Mouse (Mus musculus) kidney, embryonic 15.5 days (tissue): Measurements from ENCODE around the gene Pcgf2. TPM values are rescaled to one million over a fixed set of nuclear protein-coding genes. Genes with fewer than 3 reads are reported as not detected.

Experiments used
- ATAC-seq: fragments of 200-750 bp; cut with Nextera tagmentation; replicated peaks from 2 replicates; pipeline ENCODE4 v1.8.0; 2017; ENCODE audit warnings: moderate TSS enrichment; ENCODE audit not compliant: low FRiP score
- H3K27ac ChIP-seq: fragments of 300-500 bp; sonication (generic); 2 replicates; pipeline ENCODE4 v1.5.1; 2015; ENCODE audit warnings: mild to moderate bottlenecking, inconsistent platforms
- H3K27me3 ChIP-seq: fragments of 300-500 bp; sonication (generic); 2 replicates; pipeline ENCODE4 v1.6.1; 2015; ENCODE audit warnings: inconsistent platforms
- H3K36me3 ChIP-seq: fragments of 300-500 bp; sonication (generic); 2 replicates; pipeline ENCODE4 v1.6.1; 2015; ENCODE audit warnings: inconsistent platforms
- H3K4me1 ChIP-seq: fragments of 300-500 bp; sonication (generic); 2 replicates; pipeline ENCODE4 v1.6.1; 2015; ENCODE audit warnings: inconsistent platforms
- H3K4me2 ChIP-seq: fragments of 300-500 bp; sonication (generic); 2 replicates; pipeline ENCODE4 v1.6.1; 2015; ENCODE audit warnings: moderate library complexity, mild to moderate bottlenecking, inconsistent platforms
- H3K4me3 ChIP-seq: fragments of 300-500 bp; sonication (generic); replicated peaks from 2 replicates; pipeline ENCODE4 v1.5.1; 2015; ENCODE audit warnings: mild to moderate bottlenecking, inconsistent platforms
- H3K9ac ChIP-seq: fragments of 300-500 bp; sonication (generic); 2 replicates; pipeline ENCODE4 v1.6.1; 2015; ENCODE audit warnings: mild to moderate bottlenecking, inconsistent platforms
- H3K9me3 ChIP-seq: fragments of 300-500 bp; sonication (generic); replicated peaks from 2 replicates; pipeline ENCODE4 v1.6.1; 2016; ENCODE audit warnings: inconsistent platforms
- WGBS: fragments of 180-500 bp; shearing (Covaris S2); methylation state at CpG from one replicate; pipeline ENCODE4 v1.1.7; 2015; ENCODE audit warnings: mixed read lengths; 5-methylcytosine and 5-hydroxymethylcytosine counted together
- polyA plus RNA-seq: library from polyadenylated mRNA; unstranded; fragments of >200 nt; fragmentation: Nextera tagmentation; extraction: Ambion mirVana; gene quantifications from 2 replicates; pipeline ENCODE4 v1.2.1, GENCODE M21; 2015

Pcgf2 gene
- polyA plus RNA-seq, 1 experiment from 2014 or later: 16.6 TPM

DNA sequence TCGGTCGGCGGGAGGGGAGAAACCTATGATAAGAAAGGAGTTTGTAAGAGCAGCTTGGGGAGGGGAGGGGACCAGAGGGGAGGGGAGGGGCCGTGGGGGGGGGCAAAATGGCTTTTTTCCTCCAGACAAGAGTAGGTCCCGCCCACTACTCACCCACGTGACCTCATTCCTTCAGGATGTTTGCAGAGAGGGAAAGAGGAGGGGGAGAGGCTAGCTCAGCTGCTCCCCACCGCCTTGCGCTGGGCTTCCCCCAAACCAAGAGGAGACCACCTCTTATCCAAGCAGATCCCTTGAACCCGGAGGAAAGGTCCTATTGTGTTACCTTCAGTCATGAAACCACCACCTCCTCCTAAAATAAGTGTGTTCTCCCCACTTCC, 683 bp downstream of the Pcgf2 start:
- 0 out of 2 replicates have a peak, but pooled peaks cover 10% of the 10 kb centered on the region for H3K36me3 ChIP-seq
- ATAC-seq: peak; percentile 21
- no peaks in the 10 kb centered on the region for H3K27me3 ChIP-seq
- H3K4me1 ChIP-seq: peaks cover 66% of the 10 kb centered on the region
- peak overlapping the region; percentile 95 for H3K4me3 ChIP-seq
- H3K4me2 ChIP-seq: peak overlapping the region; percentile 80
- peak overlapping the region; percentile 94 for H3K9ac ChIP-seq
- WGBS: 0% methylated on average over 3 of the region's 9 CpGs
- peak overlapping the region; percentile 98 for H3K27ac ChIP-seq
- H3K9me3 ChIP-seq: no peaks in the 10 kb centered on the region

GRCm38 (mm10) chr11:97698741-97699611, 1.3 kb downstream of the Pcgf2 start:
- H3K9me3 ChIP-seq: no peaks in the 10 kb centered on the region
- peak; percentile 7; the same call in 1 of the 2 replicates for ATAC-seq
- peak overlapping the region; percentile 95 for H3K4me3 ChIP-seq
- peak overlapping the region; percentile 80 for H3K4me2 ChIP-seq
- H3K9ac ChIP-seq: peak overlapping the region; percentile 94
- under 1% methylated on average over 55 of the region's 63 CpGs for WGBS
- peak overlapping the region; percentile 98 for H3K27ac ChIP-seq
- H3K36me3 ChIP-seq: peaks cover 9% of the 10 kb centered on the region; the same call in 1 of the 2 replicates
- peaks cover 66% of the 10 kb centered on the region for H3K4me1 ChIP-seq
- no peaks in the 10 kb centered on the region for H3K27me3 ChIP-seq

DNA sequence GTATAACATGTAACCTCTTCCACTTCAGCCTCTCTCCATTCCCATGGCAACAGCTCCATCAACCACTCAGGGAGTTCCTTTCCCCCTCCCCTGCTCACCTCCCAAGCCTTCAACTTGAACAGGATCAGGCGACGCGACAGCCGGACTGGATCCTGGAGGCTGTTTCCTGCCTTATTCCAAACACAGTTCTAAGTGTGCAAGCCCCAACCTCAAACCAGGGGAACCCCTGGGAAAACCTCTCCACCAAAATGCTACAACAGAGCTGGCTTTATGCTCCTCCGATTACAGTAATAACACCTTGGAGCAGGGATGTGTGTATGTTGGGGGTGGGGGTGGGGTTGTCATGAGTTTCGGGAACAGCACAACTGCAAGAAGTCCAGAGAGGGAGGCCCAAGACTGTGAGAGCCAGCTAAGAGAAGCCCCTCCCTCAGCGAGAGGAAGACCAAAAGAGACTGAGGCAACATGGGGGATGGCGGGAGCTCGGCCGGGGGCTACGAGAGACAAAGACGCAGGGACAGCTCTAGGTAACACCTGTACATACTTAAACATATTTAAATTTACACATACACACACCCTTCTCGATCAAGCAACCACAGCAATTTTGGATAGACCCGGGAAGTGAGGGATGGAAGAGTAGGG, 2.3 kb downstream of the Pcgf2 start:
- under 1% methylated on average over 14 of the region's 14 CpGs for WGBS
- no peak for ATAC-seq
- peaks cover 71% of the 10 kb centered on the region for H3K4me1 ChIP-seq

GRCm38 (mm10) chr11:97697199-97697890, 3.0 kb downstream of the Pcgf2 start:
- H3K4me3 ChIP-seq: peak overlapping the region; percentile 95
- peaks cover 71% of the 10 kb centered on the region for H3K4me1 ChIP-seq
- no peaks in the 10 kb centered on the region for H3K27me3 ChIP-seq
- no peaks in the 10 kb centered on the region for H3K9me3 ChIP-seq
- peak overlapping the region; percentile 94 for H3K9ac ChIP-seq
- WGBS: 40% methylated on average over 11 of the region's 11 CpGs
- peak overlapping the region; percentile 80 for H3K4me2 ChIP-seq
- H3K36me3 ChIP-seq: peaks cover 21% of the 10 kb centered on the region
- no peak for ATAC-seq
- H3K27ac ChIP-seq: peak overlapping the region; percentile 98

More for the DNA sequence above, 2.3 kb downstream of the Pcgf2 start:
- Histone ChIP-seq H3K4me3 (peak overlapping the region; percentile 95), H3K9me3 (no peaks in the 10 kb centered on the region), H3K36me3 (peaks cover 15% of the 10 kb centered on the region), H3K9ac (peak overlapping the region; percentile 94), H3K4me2 (peak overlapping the region; percentile 80), H3K27ac (peak overlapping the region; percentile 98), H3K27me3 (no peaks in the 10 kb centered on the region)

GRCm38 (mm10) chr11:97696669-97697068, 3.6 kb downstream of the Pcgf2 start:
- Histone ChIP-seq H3K27me3 (no peaks in the 10 kb centered on the region), H3K4me2 (0 out of 2 replicates have a peak overlapping the region, but pooled peaks have one; percentile 80), H3K4me3 (no peak overlapping the region), H3K9me3 (no peaks in the 10 kb centered on the region), H3K36me3 (peaks cover 28% of the 10 kb centered on the region), H3K4me1 (peaks cover 65% of the 10 kb centered on the region), H3K9ac (no peak overlapping the region), H3K27ac (no peak overlapping the region)
- WGBS: 63% methylated on average over 8 of the region's 8 CpGs
- ATAC-seq: no peak

GRCm38 (mm10) chr11:97695712-97696401, 4.4 kb downstream of the Pcgf2 start:
- Histone ChIP-seq H3K36me3 (peaks cover 36% of the 10 kb centered on the region), H3K4me2 (peak overlapping the region; percentile 31), H3K27me3 (no peaks in the 10 kb centered on the region), H3K4me3 (no peak overlapping the region), H3K4me1 (peaks cover 57% of the 10 kb centered on the region), H3K9ac (no peak overlapping the region), H3K27ac (peak overlapping the region; percentile 34; the same call in 1 of the 2 replicates), H3K9me3 (no peaks in the 10 kb centered on the region)
- WGBS: 42% methylated on average over 9 of the region's 9 CpGs
- ATAC-seq: no peak

DNA sequence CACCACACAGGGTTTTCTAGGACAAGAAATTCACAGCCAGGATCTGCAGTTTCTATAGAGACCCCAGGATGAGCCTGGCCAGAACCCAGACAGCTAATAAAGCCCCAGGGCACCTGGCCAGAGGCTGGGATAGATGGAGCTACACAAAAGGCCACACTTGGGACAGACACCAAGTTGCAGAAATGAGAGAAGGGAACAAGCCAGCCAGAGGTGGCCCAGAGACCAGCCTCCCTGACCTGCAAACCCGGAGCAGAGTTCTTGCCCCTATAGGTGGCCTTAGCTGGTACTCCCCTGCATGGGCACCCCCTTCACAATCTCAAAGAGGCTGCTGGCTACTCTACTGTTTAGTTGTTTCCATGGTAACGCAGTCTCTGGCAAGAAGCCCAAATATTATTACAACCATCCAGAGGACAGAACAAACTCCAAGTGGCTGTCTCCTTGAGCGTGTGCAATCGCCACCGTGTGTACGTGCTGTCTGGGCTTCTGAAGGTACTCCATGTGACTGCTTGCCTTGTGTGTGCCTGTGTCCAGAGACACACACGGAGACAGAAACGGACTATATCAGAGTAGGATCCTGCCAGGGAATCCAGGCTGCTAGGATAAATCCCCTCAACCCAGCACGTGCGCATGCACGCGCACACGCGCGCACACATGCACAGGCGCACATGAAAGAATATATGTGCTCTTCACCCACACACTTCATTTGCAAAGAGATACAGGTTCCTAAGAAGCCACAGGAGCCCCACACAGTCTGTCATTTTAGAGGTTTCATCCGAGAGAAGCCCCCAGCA, 5.2 kb downstream of the Pcgf2 start:
- peak overlapping the region; percentile 34; the same call in 1 of the 2 replicates for H3K27ac ChIP-seq
- H3K4me3 ChIP-seq: no peak overlapping the region; the same call in 1 of the 2 replicates
- no peak for ATAC-seq
- H3K4me2 ChIP-seq: peak overlapping the region; percentile 31
- no peak overlapping the region for H3K9ac ChIP-seq
- H3K36me3 ChIP-seq: peaks cover 44% of the 10 kb centered on the region
- WGBS: 64% methylated on average over 17 of the region's 17 CpGs
- peaks cover 55% of the 10 kb centered on the region for H3K4me1 ChIP-seq
- H3K9me3 ChIP-seq: no peaks in the 10 kb centered on the region
- no peaks in the 10 kb centered on the region for H3K27me3 ChIP-seq

DNA sequence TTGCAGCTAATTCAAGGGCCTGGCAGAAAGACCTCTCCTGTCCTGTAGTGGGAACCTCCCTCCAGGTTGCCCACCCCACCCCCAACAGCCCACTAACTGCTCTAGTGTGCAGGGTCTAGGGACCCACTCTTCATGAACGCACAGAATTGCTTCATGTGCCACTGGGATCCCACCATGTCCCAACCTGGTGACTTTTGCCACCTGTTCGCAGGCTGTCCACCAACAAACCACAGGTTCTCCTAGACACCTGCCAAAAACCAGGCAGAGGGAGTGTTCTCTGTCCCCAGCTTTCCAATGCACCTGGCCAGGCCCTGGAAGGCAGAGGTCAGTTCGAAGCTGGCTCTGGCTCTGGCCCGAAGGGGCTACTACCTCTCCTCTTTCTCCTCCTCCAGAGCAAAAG, 5.9 kb downstream of the Pcgf2 start:
- no peak overlapping the region for H3K4me2 ChIP-seq
- H3K36me3 ChIP-seq: peaks cover 50% of the 10 kb centered on the region
- H3K4me3 ChIP-seq: no peak overlapping the region
- H3K4me1 ChIP-seq: peaks cover 58% of the 10 kb centered on the region
- no peaks in the 10 kb centered on the region for H3K27me3 ChIP-seq
- no peak for ATAC-seq
- no peak overlapping the region for H3K9ac ChIP-seq
- 85% methylated on average over 4 of the region's 4 CpGs for WGBS
- H3K9me3 ChIP-seq: no peaks in the 10 kb centered on the region
- H3K27ac ChIP-seq: 0 out of 2 replicates have a peak overlapping the region, but pooled peaks have one; percentile 14

DNA sequence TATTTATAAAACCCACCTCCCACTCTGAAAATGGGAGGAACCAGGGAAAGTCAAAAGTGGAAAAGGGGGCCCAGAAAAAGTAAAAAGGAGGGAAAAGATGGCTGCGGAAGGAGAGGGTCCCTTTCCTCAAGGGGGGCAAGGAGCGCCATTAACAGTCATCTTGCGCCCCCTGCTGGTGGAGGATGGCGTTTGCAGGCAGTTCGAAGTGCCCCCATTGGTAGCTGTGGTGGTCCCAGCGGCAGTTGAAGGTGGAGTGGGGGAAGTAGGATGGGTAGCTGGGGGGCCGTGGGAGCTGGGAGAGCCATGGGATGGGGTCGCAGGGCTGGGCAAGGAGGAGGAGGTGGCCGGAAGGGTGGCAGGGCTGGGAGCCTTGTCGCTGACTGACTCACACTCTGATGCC, 10.4 kb downstream of the Pcgf2 start:
- 34% methylated on average over 10 of the region's 10 CpGs for WGBS
- Histone ChIP-seq H3K4me3 (no peak overlapping the region), H3K36me3 (peaks cover 62% of the 10 kb centered on the region), H3K9ac (no peak overlapping the region), H3K27ac (no peak overlapping the region), H3K4me2 (no peak overlapping the region), H3K9me3 (no peaks in the 10 kb centered on the region), H3K27me3 (no peaks in the 10 kb centered on the region), H3K4me1 (peaks cover 47% of the 10 kb centered on the region)
- ATAC-seq: no peak

GRCm38 (mm10) chr11:97687061-97687460, 13.2 kb downstream of the Pcgf2 start:
- Histone ChIP-seq H3K4me3 (0 out of 2 replicates have a peak overlapping the region, but pooled peaks have one; percentile 39), H3K9me3 (no peaks in the 10 kb centered on the region), H3K27me3 (no peaks in the 10 kb centered on the region), H3K9ac (0 out of 2 replicates have a peak overlapping the region, but pooled peaks have one; percentile 23), H3K36me3 (peaks cover 54% of the 10 kb centered on the region), H3K4me1 (peaks cover 49% of the 10 kb centered on the region), H3K4me2 (peak overlapping the region; percentile 68), H3K27ac (peak overlapping the region; percentile 80; the same call in 1 of the 2 replicates)
- no peak for ATAC-seq
- WGBS: 74% methylated on average over 3 of the region's 3 CpGs
